Mouse (Mus musculus): ENCODE measurements around the gene Stra6l. TPM values are rescaled to one million over a fixed set of nuclear protein-coding genes. Genes with fewer than 3 reads are reported as not detected.

The Stra6l gene
- total and polyA plus RNA-seq, 2 experiments from 2014 or later: 0.20 to 0.26 TPM

DNA sequence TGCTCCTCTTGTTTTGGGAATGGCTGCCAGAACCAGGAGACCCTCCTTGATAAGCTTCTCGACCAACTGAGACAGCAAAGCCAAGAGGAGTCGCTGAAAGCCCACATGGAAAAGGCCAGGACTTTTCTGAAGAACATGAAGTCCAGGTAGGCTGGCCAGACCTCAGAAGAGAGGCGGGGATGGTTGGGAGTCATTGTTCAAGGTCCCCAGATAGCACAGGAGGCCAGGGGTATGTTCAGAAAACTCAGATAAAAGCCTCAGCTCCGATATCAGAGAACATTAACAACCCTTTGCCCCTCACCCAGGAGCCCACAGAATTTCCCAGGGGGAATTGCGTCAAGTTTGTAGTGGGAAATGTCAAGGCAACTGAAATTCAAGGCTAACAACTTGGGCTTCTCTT is 62.8 kb downstream of the Stra6l start:
- TF ChIP-seq CTCF (IDR thresholded peaks at IDR 0.05; ENCODE audit: low read depth): no peak
- no peak overlapping the region for H3K9ac ChIP-seq (replicated peaks; ENCODE audit: low read length)
- ATAC-seq (no peak), DNase-seq (ENCODE audit: low spot score) (no peak)
- H3K27me3 ChIP-seq (ENCODE audit: insufficient read depth, low read length): no peaks in the 10 kb centered on the region
- H3K9me3 ChIP-seq (ENCODE audit: low read length): no peaks in the 10 kb centered on the region
- WGBS: 85% methylated on average over 5 of the region's 5 CpGs
- H3K27ac ChIP-seq: no peak overlapping the region
- no peaks in the 10 kb centered on the region for H3K4me1 ChIP-seq (ENCODE audit: insufficient read depth, low read length)
- no peak overlapping the region for H3K4me3 ChIP-seq (ENCODE audit: low read length)
- H3K4me2 ChIP-seq (ENCODE audit: low read depth, low read length): no peak overlapping the region
- H3K36me3 ChIP-seq (ENCODE audit: insufficient read depth, low read length): no peaks in the 10 kb centered on the region

GRCm38 (mm10) chr4:45911876-45912275 is 63.4 kb downstream of the Stra6l start:
- 91% methylated on average over 4 of the region's 4 CpGs for WGBS
- Histone ChIP-seq H3K9me3 (ENCODE audit: low read length) (no peaks in the 10 kb centered on the region), H3K9ac (replicated peaks; ENCODE audit: low read length) (no peak overlapping the region), H3K36me3 (ENCODE audit: insufficient read depth, low read length) (no peaks in the 10 kb centered on the region), H3K4me3 (ENCODE audit: low read length) (no peak overlapping the region), H3K27ac (no peak overlapping the region), H3K4me2 (ENCODE audit: low read depth, low read length) (no peak overlapping the region), H3K4me1 (ENCODE audit: insufficient read depth, low read length) (no peaks in the 10 kb centered on the region), H3K27me3 (ENCODE audit: insufficient read depth, low read length) (no peaks in the 10 kb centered on the region)
- no peak for TF ChIP-seq CTCF (IDR thresholded peaks at IDR 0.05; ENCODE audit: low read depth)
- no peak for DNase-seq (ENCODE audit: low spot score)
- no peak for ATAC-seq

GRCm38 (mm10) chr4:45917091-45917490 is 68.6 kb downstream of the Stra6l start:
- Histone ChIP-seq H3K27me3 (ENCODE audit: insufficient read depth, low read length) (no peaks in the 10 kb centered on the region), H3K4me3 (ENCODE audit: low read length) (no peak overlapping the region), H3K27ac (no peak overlapping the region), H3K4me1 (ENCODE audit: insufficient read depth, low read length) (no peaks in the 10 kb centered on the region), H3K4me2 (ENCODE audit: low read depth, low read length) (no peak overlapping the region), H3K9ac (replicated peaks; ENCODE audit: low read length) (no peak overlapping the region), H3K36me3 (ENCODE audit: insufficient read depth, low read length) (no peaks in the 10 kb centered on the region), H3K9me3 (ENCODE audit: low read length) (no peaks in the 10 kb centered on the region)
- no peak for TF ChIP-seq CTCF (IDR thresholded peaks at IDR 0.05; ENCODE audit: low read depth)
- WGBS: 43% methylated on average over 7 of the region's 7 CpGs
- DNase-seq (ENCODE audit: low spot score): no peak
- no peak for ATAC-seq

- Histone ChIP-seq H3K4me2 (ENCODE audit: low read depth, low read length) (no peak overlapping the region), H3K9me3 (ENCODE audit: low read length) (no peaks in the 10 kb centered on the region), H3K27ac (no peak overlapping the region), H3K4me1 (ENCODE audit: insufficient read depth, low read length) (no peaks in the 10 kb centered on the region), H3K4me3 (ENCODE audit: low read length) (no peak overlapping the region), H3K27me3 (ENCODE audit: insufficient read depth, low read length) (no peaks in the 10 kb centered on the region), H3K36me3 (ENCODE audit: insufficient read depth, low read length) (no peaks in the 10 kb centered on the region), H3K9ac (replicated peaks; ENCODE audit: low read length) (no peak overlapping the region)
- TF ChIP-seq CTCF (IDR thresholded peaks at IDR 0.05; ENCODE audit: low read depth): no peak
- DNase-seq (ENCODE audit: low spot score): no peak
- ATAC-seq: no peak
- 91% methylated on average over 10 of the region's 10 CpGs for WGBS
Observed at GRCm38 (mm10) chr4:45921663-45922435, 73.4 kb downstream of the Stra6l start.

- WGBS: 87% methylated on average over 4 of the region's 4 CpGs
- no peak overlapping the region for H3K4me3 ChIP-seq (ENCODE audit: low read length)
- TF ChIP-seq CTCF (IDR thresholded peaks at IDR 0.05; ENCODE audit: low read depth): no peak
- H3K27ac ChIP-seq: no peak overlapping the region
- no peaks in the 10 kb centered on the region for H3K27me3 ChIP-seq (ENCODE audit: insufficient read depth, low read length)
- no peak overlapping the region for H3K4me2 ChIP-seq (ENCODE audit: low read depth, low read length)
- DNase-seq (ENCODE audit: low spot score) (no peak), ATAC-seq (no peak)
- no peaks in the 10 kb centered on the region for H3K9me3 ChIP-seq (ENCODE audit: low read length)
- H3K4me1 ChIP-seq (ENCODE audit: insufficient read depth, low read length): no peaks in the 10 kb centered on the region
- no peak overlapping the region for H3K9ac ChIP-seq (replicated peaks; ENCODE audit: low read length)
- no peaks in the 10 kb centered on the region for H3K36me3 ChIP-seq (ENCODE audit: insufficient read depth, low read length)
Observed at GRCm38 (mm10) chr4:45924011-45924410, 75.5 kb downstream of the Stra6l start.

- TF ChIP-seq CTCF (IDR thresholded peaks at IDR 0.05; ENCODE audit: low read depth): no peak
- no peaks in the 10 kb centered on the region for H3K4me1 ChIP-seq (ENCODE audit: insufficient read depth, low read length)
- no peaks in the 10 kb centered on the region for H3K27me3 ChIP-seq (ENCODE audit: insufficient read depth, low read length)
- DNase-seq (ENCODE audit: low spot score): no peak
- H3K4me2 ChIP-seq (ENCODE audit: low read depth, low read length): no peak overlapping the region
- H3K4me3 ChIP-seq (ENCODE audit: low read length): no peak overlapping the region
- H3K9me3 ChIP-seq (ENCODE audit: low read length): no peaks in the 10 kb centered on the region
- ATAC-seq: no peak
- no peak overlapping the region for H3K27ac ChIP-seq
- 62% methylated on average over 4 of the region's 4 CpGs for whole genome bisulfite sequencing
- H3K36me3 ChIP-seq (ENCODE audit: insufficient read depth, low read length): no peaks in the 10 kb centered on the region
- H3K9ac ChIP-seq (replicated peaks; ENCODE audit: low read length): no peak overlapping the region
Observed at GRCm38 (mm10) chr4:45928561-45928960, 80.1 kb downstream of the Stra6l start.

Other genes with a start within 250 kb of the Stra6l start
- gene Aldh1b1, start 49.6 kb upstream of the Stra6l start, total RNA-seq (2014; rRNA removed): 23.0 and 24.4 TPM in 2 replicates
- gene Aldh1b1, start 49.6 kb upstream of the Stra6l start, polyA plus RNA-seq (2015; fragmentation: Nextera tagmentation; extraction: Ambion mirVana): 18.8 TPM in 2 replicates
- gene Igfbpl1, start 21.7 kb upstream of the Stra6l start, total RNA-seq (2014; rRNA removed): 86.1 and 103 TPM in 2 replicates
- gene Igfbpl1, start 21.7 kb upstream of the Stra6l start, polyA plus RNA-seq (2015; fragmentation: Nextera tagmentation; extraction: Ambion mirVana): 20.3 and 22.2 TPM in 2 replicates
- 0.63 and 1.0 TPM in 2 replicates for gene Ccdc180, start 41.6 kb downstream of the Stra6l start, total RNA-seq (2014; rRNA removed)
- gene Ccdc180, start 41.6 kb downstream of the Stra6l start, polyA plus RNA-seq (2015; fragmentation: Nextera tagmentation; extraction: Ambion mirVana): 0.20 and 0.51 TPM in 2 replicates
- 31.3 and 33.4 TPM in 2 replicates for gene Tdrd7, start 116.7 kb downstream of the Stra6l start, total RNA-seq (2014; rRNA removed)
- gene Tdrd7, start 116.7 kb downstream of the Stra6l start, polyA plus RNA-seq (2015; fragmentation: Nextera tagmentation; extraction: Ambion mirVana): 23.6 and 26.1 TPM in 2 replicates
- 0.58 and 1.3 TPM in 2 replicates for gene Tmod1, start 190.3 kb downstream of the Stra6l start, total RNA-seq (2014; rRNA removed)
- gene Tmod1, start 190.3 kb downstream of the Stra6l start, polyA plus RNA-seq (2015; fragmentation: Nextera tagmentation; extraction: Ambion mirVana): 2.3 and 2.5 TPM in 2 replicates